Mouse (Mus musculus): ENCODE data around the gene Gm42957. TPM values are rescaled to one million over a fixed set of nuclear protein-coding genes. Genes with fewer than 3 reads are reported as not detected.
A peak's percentile ranks its signal among the peaks of the same experiment; 100 is the strongest.

Gene Gm42957
- total and polyA plus RNA-seq, 2 experiments from 2014 or later: not detected

DNA sequence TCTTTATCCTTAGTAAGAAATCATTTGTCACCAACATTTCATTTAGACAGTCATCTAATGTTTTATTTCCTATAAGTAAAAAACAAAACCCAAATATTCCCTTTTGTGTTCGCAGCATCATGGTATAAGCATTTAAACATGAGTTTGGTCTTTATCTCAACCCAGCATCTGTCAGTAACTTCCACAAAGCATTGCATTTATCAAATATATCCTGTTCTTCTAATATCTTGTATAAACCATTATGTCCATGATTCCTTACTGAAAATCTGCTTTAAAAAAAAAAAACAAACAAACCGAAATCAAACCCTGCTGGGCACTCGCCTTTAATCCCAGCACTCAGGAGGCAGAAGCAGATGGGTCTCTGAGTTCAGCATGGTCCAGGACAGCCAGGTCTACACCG lies 28.7 kb upstream of the Gm42957 start:
- Histone ChIP-seq H3K27ac (no peak overlapping the region), H3K27me3 (ENCODE audit: insufficient read depth, low read length) (no peaks in the 10 kb centered on the region), H3K4me2 (ENCODE audit: low read depth, low read length) (no peak overlapping the region), H3K9me3 (ENCODE audit: low read length) (no peaks in the 10 kb centered on the region), H3K4me1 (ENCODE audit: insufficient read depth, low read length) (peaks cover 19% of the 10 kb centered on the region), H3K9ac (replicated peaks; ENCODE audit: low read length) (no peak overlapping the region), H3K4me3 (ENCODE audit: low read length) (no peak overlapping the region), H3K36me3 (ENCODE audit: insufficient read depth, low read length) (no peaks in the 10 kb centered on the region)
- ATAC-seq: no peak
- DNase-seq (ENCODE audit: low spot score): no peak
- no peak for TF ChIP-seq CTCF (IDR thresholded peaks at IDR 0.05; ENCODE audit: low read depth)
- WGBS: 85% methylated on average over 4 of the region's 4 CpGs

DNA sequence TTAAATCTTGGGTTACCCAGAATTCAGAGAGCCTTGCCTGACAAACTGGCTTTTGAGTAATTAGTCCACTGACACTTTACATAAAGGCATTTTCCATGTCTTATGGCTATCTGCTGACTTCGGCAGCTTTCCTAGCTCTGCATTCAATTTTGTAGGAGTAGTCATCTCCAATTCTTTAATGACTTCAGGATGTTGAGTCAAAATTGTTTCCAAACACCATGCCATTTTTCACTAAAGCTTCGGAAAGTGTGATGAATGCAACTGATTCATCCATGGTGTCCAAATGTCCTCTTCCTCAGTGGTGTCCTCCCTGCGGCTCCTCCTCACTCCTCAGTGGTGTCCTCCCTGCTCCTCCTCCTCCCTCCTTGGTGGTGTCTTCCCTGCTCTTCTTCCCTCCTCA lies 17.3 kb upstream of the Gm42957 start:
- Histone ChIP-seq H3K4me2 (ENCODE audit: low read depth, low read length) (no peak overlapping the region), H3K36me3 (ENCODE audit: insufficient read depth, low read length) (peaks cover 44% of the 10 kb centered on the region)
- TF ChIP-seq CTCF (IDR thresholded peaks at IDR 0.05; ENCODE audit: low read depth): no peak

DNA sequence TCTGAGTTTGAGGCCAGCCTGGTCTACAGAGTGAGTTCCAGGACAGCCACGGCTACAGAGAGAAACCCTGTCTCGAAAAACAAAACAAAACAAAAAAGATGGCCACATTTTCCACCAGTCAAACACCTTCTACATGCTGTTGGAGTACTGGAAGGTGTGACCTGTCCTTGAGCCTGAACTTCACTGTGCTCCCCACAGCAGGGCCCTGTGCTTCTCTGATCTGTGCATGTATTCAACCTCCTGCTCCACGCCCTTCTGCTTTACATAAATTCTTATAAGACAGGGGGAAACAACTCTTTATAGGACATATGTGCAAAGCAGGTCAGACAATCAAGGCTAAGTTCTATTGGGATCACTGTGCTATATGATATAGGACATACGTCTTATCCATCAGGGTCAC lies 12.1 kb upstream of the Gm42957 start:
- H3K4me3 ChIP-seq (ENCODE audit: low read length): no peak overlapping the region
- H3K9ac ChIP-seq (replicated peaks; ENCODE audit: low read length): no peak overlapping the region
- no peak for ATAC-seq
- DNase-seq (ENCODE audit: low spot score): no peak
- no peak overlapping the region for H3K4me2 ChIP-seq (ENCODE audit: low read depth, low read length)
- H3K9me3 ChIP-seq (ENCODE audit: low read length): no peaks in the 10 kb centered on the region
- H3K27me3 ChIP-seq (ENCODE audit: insufficient read depth, low read length): no peaks in the 10 kb centered on the region
- no peak for TF ChIP-seq CTCF (IDR thresholded peaks at IDR 0.05; ENCODE audit: low read depth)
- WGBS: 97% methylated on average over 4 of the region's 4 CpGs
- peaks cover 40% of the 10 kb centered on the region; the same call in 1 of the 2 replicates for H3K36me3 ChIP-seq (ENCODE audit: insufficient read depth, low read length)
- H3K4me1 ChIP-seq (ENCODE audit: insufficient read depth, low read length): no peaks in the 10 kb centered on the region
- no peak overlapping the region for H3K27ac ChIP-seq

More for the DNA sequence above, 17.3 kb upstream of the Gm42957 start:
- Histone ChIP-seq H3K9me3 (ENCODE audit: low read length) (no peaks in the 10 kb centered on the region), H3K9ac (replicated peaks; ENCODE audit: low read length) (no peak overlapping the region), H3K4me1 (ENCODE audit: insufficient read depth, low read length) (no peaks in the 10 kb centered on the region), H3K27me3 (ENCODE audit: insufficient read depth, low read length) (no peaks in the 10 kb centered on the region), H3K4me3 (ENCODE audit: low read length) (no peak overlapping the region), H3K27ac (no peak overlapping the region)
- 88% methylated on average over 3 of the region's 3 CpGs for WGBS
- DNase-seq (ENCODE audit: low spot score) (no peak), ATAC-seq (no peak)

DNA sequence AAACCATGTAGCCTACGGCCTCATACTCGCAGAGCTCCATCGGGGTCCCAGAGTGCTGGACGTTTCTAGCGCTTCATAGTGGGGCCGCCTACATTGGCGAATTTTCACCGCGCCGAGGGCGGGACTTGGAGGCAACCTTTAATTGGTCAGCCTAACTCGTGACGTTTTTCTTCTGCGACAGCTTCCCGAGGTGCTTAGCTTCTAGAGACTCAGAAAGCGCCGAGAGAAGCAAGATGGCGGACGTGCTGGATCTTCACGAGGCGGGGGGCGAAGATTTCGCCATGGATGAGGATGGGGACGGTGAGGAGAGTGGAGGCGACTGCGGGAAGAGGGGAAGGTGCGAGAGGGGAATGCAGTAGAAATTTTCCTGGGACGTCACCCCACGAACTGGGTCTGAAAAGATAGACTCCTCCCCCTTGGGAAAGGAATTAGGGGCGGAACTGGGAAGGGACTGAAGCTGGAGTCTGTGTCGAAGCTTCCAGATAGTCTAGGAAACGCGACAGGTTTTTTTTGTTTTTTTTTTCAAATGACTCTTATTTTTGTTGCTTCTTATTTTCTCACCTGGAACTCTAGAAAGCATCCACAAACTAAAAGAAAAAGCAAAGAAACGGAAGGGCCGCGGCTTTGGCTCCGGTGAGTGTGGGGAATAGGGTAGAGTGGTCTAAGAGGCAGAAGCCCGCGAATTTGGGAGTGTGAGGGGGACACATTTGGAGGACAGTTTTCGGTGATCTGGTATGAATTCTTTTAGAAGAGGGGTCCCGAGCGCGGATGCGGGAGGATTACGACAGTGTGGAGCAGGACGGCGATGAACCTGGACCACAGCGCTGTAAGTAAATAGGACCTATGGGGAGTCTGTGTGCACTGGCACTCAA lies 5.3 kb upstream of the Gm42957 start, which contains the start of gene Rbm8a:
Gene Rbm8a, plus strand, starts transcription at position 205 of the 872 bp plus-strand sequence.
- Histone ChIP-seq H3K4me1 (ENCODE audit: insufficient read depth, low read length) (peaks cover 7% of the 10 kb centered on the region; the same call in 1 of the 2 replicates), H3K27ac (peak within 1 kb of the TSS; percentile 81), H3K4me3 (ENCODE audit: low read length) (peak within 1 kb of the TSS; percentile 63), H3K4me2 (ENCODE audit: low read depth, low read length) (peak within 1 kb of the TSS; percentile 82), H3K9ac (replicated peaks; ENCODE audit: low read length) (peak within 1 kb of the TSS; percentile 69), H3K36me3 (ENCODE audit: insufficient read depth, low read length) (peaks cover 17% of the 10 kb centered on the region; the same call in 1 of the 2 replicates), H3K9me3 (ENCODE audit: low read length) (no peaks in the 10 kb centered on the region), H3K27me3 (ENCODE audit: insufficient read depth, low read length) (no peaks in the 10 kb centered on the region)
- no peak for TF ChIP-seq CTCF (IDR thresholded peaks at IDR 0.05; ENCODE audit: low read depth)
- ATAC-seq (peak; percentile 96), DNase-seq (ENCODE audit: low spot score) (peak; percentile 100)
- under 1% methylated on average over 48 of the region's 48 CpGs for WGBS

DNA sequence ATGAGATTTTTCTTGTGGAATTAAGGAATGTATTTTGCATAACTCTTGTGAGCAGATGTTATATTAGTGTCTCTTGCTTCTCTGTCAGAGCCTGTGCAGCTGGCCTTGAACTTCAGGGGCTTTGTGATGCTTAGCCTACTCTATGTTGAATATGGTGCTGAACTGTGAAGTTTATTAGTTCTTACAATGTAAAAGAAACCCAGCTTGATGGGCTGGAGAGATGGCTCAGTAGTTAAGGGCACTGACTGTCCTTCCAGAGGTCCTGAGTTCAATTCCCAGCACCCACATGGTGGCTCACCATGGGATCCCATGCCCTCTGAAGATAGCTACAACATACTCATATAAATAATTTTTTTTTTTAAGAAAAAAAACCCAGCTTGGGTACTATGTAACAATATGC lies 3.2 kb upstream of the Gm42957 start:
- H3K9ac ChIP-seq (replicated peaks; ENCODE audit: low read length): no peak overlapping the region
- TF ChIP-seq CTCF (IDR thresholded peaks at IDR 0.05; ENCODE audit: low read depth): no peak
- H3K9me3 ChIP-seq (ENCODE audit: low read length): no peaks in the 10 kb centered on the region
- H3K27ac ChIP-seq: no peak overlapping the region
- H3K4me2 ChIP-seq (ENCODE audit: low read depth, low read length): no peak overlapping the region
- H3K36me3 ChIP-seq (ENCODE audit: insufficient read depth, low read length): peaks cover 15% of the 10 kb centered on the region; the same call in 1 of the 2 replicates
- H3K27me3 ChIP-seq (ENCODE audit: insufficient read depth, low read length): no peaks in the 10 kb centered on the region
- no peak for DNase-seq (ENCODE audit: low spot score)
- H3K4me3 ChIP-seq (ENCODE audit: low read length): no peak overlapping the region
- H3K4me1 ChIP-seq (ENCODE audit: insufficient read depth, low read length): peaks cover 13% of the 10 kb centered on the region; the same call in 1 of the 2 replicates
- no peak for ATAC-seq

DNA sequence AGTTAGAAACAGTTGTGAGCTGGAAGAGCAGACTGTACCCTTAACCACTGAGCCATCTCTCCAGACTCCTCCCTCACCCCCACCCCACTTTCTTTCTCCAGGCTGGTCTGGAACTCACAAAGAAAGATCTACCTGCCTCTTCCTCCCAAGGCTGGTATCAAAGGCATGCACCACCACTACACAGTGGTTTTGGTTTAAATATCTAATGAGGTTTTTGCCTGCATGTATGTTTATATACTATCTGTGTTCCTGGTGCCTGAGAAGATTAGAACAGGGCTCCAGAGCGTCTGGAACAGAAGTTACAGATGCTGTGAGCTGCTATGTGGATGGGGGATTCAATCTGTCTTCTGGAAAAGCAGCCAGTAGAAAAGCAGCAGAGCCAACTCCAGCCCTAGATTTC lies 1.3 kb upstream of the Gm42957 start:
- no peaks in the 10 kb centered on the region for H3K27me3 ChIP-seq (ENCODE audit: insufficient read depth, low read length)
- TF ChIP-seq CTCF (IDR thresholded peaks at IDR 0.05; ENCODE audit: low read depth): no peak
- H3K4me3 ChIP-seq (ENCODE audit: low read length): no peak overlapping the region
- 75% methylated on average over 1 of the region's 1 CpGs for WGBS
- H3K36me3 ChIP-seq (ENCODE audit: insufficient read depth, low read length): peaks cover 27% of the 10 kb centered on the region; the same call in 1 of the 2 replicates
- no peak overlapping the region for H3K4me2 ChIP-seq (ENCODE audit: low read depth, low read length)
- peaks cover 13% of the 10 kb centered on the region; the same call in 1 of the 2 replicates for H3K4me1 ChIP-seq (ENCODE audit: insufficient read depth, low read length)
- no peaks in the 10 kb centered on the region for H3K9me3 ChIP-seq (ENCODE audit: low read length)
- H3K9ac ChIP-seq (replicated peaks; ENCODE audit: low read length): no peak overlapping the region
- H3K27ac ChIP-seq: no peak overlapping the region
- DNase-seq (ENCODE audit: low spot score): no peak
- no peak for ATAC-seq

DNA sequence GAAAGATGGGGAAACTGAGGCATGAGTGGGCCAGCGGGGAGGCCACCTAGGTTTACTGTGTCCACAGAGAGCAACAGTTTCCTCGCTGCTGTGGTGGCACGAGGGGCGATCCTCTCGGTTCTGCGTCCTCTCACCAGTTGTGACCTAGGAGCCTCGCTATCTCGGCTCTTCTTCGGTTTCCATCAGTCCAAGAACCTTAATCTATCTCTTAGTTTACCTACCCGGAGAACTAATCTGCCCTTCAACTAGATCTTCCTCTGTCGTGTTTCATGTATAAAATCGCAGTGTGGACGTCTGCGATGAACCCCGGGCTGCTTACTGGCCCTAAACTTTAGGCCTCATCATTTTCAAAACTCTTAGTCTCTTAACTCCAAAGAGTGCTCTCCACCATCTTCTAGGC lies 632 bp downstream of the Gm42957 start:
- Histone ChIP-seq H3K27ac (peak overlapping the region; percentile 79), H3K36me3 (ENCODE audit: insufficient read depth, low read length) (peaks cover 34% of the 10 kb centered on the region; the same call in 1 of the 2 replicates), H3K4me3 (ENCODE audit: low read length) (peak overlapping the region; percentile 79), H3K9ac (replicated peaks; ENCODE audit: low read length) (peak overlapping the region; percentile 93), H3K4me1 (ENCODE audit: insufficient read depth, low read length) (peaks cover 10% of the 10 kb centered on the region; the same call in 1 of the 2 replicates), H3K9me3 (ENCODE audit: low read length) (no peaks in the 10 kb centered on the region), H3K4me2 (ENCODE audit: low read depth, low read length) (peak overlapping the region; percentile 94), H3K27me3 (ENCODE audit: insufficient read depth, low read length) (no peaks in the 10 kb centered on the region)
- TF ChIP-seq CTCF (IDR thresholded peaks at IDR 0.05; ENCODE audit: low read depth): no peak
- ATAC-seq: no peak
- WGBS: 11% methylated on average over 15 of the region's 15 CpGs
- DNase-seq (ENCODE audit: low spot score): no peak

Measured in hindbrain, postnatal 0 days (tissue).